Mouse (Mus musculus): Measurements from ENCODE around the gene Bmf. TPM values are rescaled to one million over a fixed set of nuclear protein-coding genes. Genes with fewer than 3 reads are reported as not detected.
A peak's percentile ranks its signal among the peaks of the same experiment; 100 is the strongest.

The Bmf gene
- polyA plus RNA-seq (2012; fragmentation: generic; extraction: Trizol): 4.8 TPM

DNA sequence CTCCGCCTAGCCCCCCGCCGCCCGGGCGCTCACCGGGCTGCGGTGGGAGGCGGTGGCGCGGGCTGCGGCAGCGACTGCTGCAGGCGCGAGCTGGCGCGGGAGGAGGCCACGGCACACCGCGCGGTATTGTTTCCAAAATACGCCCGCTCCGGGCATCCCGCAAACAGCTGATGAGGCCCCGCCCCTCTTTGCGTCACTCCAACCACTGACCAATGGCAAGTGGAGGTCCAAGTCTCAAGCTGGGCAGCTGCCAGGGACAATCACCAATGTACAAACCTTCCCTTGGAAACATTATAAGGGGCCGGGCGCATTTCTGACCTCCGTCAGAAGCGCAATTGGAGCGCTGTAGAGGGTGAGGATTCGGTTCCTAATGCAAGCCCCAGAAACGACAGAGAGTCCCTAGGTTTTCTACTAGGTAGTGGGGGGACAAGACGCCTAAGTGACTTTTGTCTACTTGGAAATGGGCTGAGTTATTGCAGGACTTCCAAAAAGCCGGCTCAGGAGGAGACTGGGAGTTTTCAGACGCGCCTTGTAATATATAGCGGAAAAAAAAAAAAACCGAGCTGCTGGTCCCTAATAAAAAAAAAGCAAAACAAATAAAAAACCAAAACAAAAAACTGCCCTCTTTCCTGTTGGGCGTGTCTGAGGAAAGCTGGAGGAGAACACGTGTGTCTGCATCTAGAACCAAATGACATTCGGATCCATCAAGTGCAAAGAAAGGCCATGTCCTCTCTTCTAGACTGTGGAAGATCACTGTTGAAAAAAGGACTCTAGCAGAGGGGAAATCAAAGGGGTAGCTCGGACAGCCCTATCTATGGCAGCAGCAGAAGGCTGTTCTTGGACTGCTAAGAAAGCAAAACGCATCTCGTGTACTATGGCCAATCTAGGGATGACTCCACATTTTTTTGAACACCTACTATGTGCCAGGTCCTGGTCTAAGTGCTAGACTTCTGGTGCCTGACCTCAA is at the start of gene Bmf:
TSS of gene Bmf (minus strand) at position 181 of the 967 bp plus-strand sequence.
- Histone ChIP-seq H3ac (ENCODE audit: control insufficient read depth, insufficient read length) (no peak within 1 kb of the TSS), H3K79me2 (ENCODE audit: control insufficient read depth, insufficient read depth) (no peaks in the 10 kb centered on the region), H3K4me2 (ENCODE audit: low read depth) (peak within 1 kb of the TSS; percentile 92), H3K27me3 (ENCODE audit: control insufficient read depth, insufficient read depth, insufficient read length) (no peaks in the 10 kb centered on the region), H3K4me3 (peak within 1 kb of the TSS; percentile 37), H3K36me3 (ENCODE audit: control insufficient read depth, insufficient read depth) (no peaks in the 10 kb centered on the region)
- TF ChIP-seq TCF12 (IDR thresholded peaks at IDR 0.05; ENCODE audit: insufficient read depth, poor library complexity, severe bottlenecking) (no peak), REST (IDR thresholded peaks at IDR 0.05; ENCODE audit: insufficient read depth, insufficient read length) (no peak), TCF3 (IDR thresholded peaks at IDR 0.05; ENCODE audit: insufficient read length, low read depth) (no peak), USF1 (IDR thresholded peaks at IDR 0.05; ENCODE audit: low read depth) (peak; percentile 2), MYOG (IDR thresholded peaks at IDR 0.05; ENCODE audit: control insufficient read depth in 1 of 3, insufficient read depth in 1 of 3, insufficient read length in 2 of 3, low read depth in 2 of 3) (peak in 2 of 3 experiments; percentile 74 to 89), MAX (IDR thresholded peaks at IDR 0.05; ENCODE audit: low read depth) (no peak), POLR2AphosphoS2 (IDR thresholded peaks at IDR 0.05; ENCODE audit: insufficient read length, low read depth) (peak; percentile 31), CEBPB (IDR thresholded peaks at IDR 0.05; ENCODE audit: insufficient read depth, poor library complexity, severe bottlenecking) (0 out of 2 replicates have a peak, but pooled peaks have one; percentile 3), POLR2A (IDR thresholded peaks at IDR 0.05; ENCODE audit: insufficient read length, low read depth) (peak; percentile 77), MYOD1 (IDR thresholded peaks at IDR 0.05; ENCODE audit: control insufficient read depth in 1 of 3, insufficient read length in 2 of 3, low read depth in 2 of 3) (peak in 2 of 3 experiments; percentile 64 to 78), E2F4 (IDR thresholded peaks at IDR 0.05; ENCODE audit: insufficient read depth) (no peak), SRF (IDR thresholded peaks at IDR 0.05; ENCODE audit: control insufficient read depth, insufficient read length, low read depth) (no peak)

DNA sequence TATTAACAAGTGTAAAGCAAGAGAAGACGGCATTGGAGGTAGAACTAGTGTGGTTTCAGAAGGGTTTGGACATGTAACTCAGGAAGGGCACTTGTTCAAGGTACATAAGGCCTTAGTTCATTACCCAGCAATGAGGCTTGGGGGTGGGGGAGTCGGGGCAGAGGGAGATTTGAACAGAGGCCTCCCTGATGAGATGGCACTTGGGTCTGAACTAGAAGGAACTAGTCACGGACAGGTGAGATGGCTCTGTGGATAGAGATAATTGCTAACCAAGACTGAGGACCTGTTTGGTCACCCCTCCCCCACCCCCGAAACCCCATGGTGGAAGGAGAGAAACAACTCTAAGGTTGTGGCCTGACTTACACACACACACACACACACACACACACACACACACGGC is 49.6 kb upstream of the Bmf start:
- Histone ChIP-seq H3K79me2 (ENCODE audit: control insufficient read depth, insufficient read depth) (peaks cover 50% of the 10 kb centered on the region), H3K4me3 (peak overlapping the region; percentile 56), H3K36me3 (ENCODE audit: control insufficient read depth, insufficient read depth) (peaks cover 4% of the 10 kb centered on the region), H3K4me2 (ENCODE audit: low read depth) (peak overlapping the region; percentile 60), H3K27me3 (ENCODE audit: control insufficient read depth, insufficient read depth, insufficient read length) (no peaks in the 10 kb centered on the region), H3ac (ENCODE audit: control insufficient read depth, insufficient read length) (no peak overlapping the region)
- TF ChIP-seq MYOG (IDR thresholded peaks at IDR 0.05; ENCODE audit: control insufficient read depth in 1 of 3, insufficient read depth in 1 of 3, insufficient read length in 2 of 3, low read depth in 2 of 3): no peak

- Histone ChIP-seq H3K27me3 (ENCODE audit: control insufficient read depth, insufficient read depth, insufficient read length) (no peaks in the 10 kb centered on the region), H3K79me2 (ENCODE audit: control insufficient read depth, insufficient read depth) (peaks cover 38% of the 10 kb centered on the region), H3K4me2 (ENCODE audit: low read depth) (peak within 1 kb of the TSS; percentile 60), H3ac (ENCODE audit: control insufficient read depth, insufficient read length) (no peak within 1 kb of the TSS), H3K4me3 (peak within 1 kb of the TSS; percentile 56), H3K36me3 (ENCODE audit: control insufficient read depth, insufficient read depth) (peaks cover 4% of the 10 kb centered on the region)
- TF ChIP-seq MYOD1 (IDR thresholded peaks at IDR 0.05; ENCODE audit: control insufficient read depth in 1 of 3, insufficient read length in 2 of 3, low read depth in 2 of 3) (no peak), MAX (IDR thresholded peaks at IDR 0.05; ENCODE audit: low read depth) (no peak), SRF (IDR thresholded peaks at IDR 0.05; ENCODE audit: control insufficient read depth, insufficient read length, low read depth) (no peak), POLR2A (IDR thresholded peaks at IDR 0.05; ENCODE audit: insufficient read length, low read depth) (no peak), E2F4 (IDR thresholded peaks at IDR 0.05; ENCODE audit: insufficient read depth) (peak; percentile 84), TCF12 (IDR thresholded peaks at IDR 0.05; ENCODE audit: insufficient read depth, poor library complexity, severe bottlenecking) (no peak), CEBPB (IDR thresholded peaks at IDR 0.05; ENCODE audit: insufficient read depth, poor library complexity, severe bottlenecking) (no peak), USF1 (IDR thresholded peaks at IDR 0.05; ENCODE audit: low read depth) (peak; percentile 51), REST (IDR thresholded peaks at IDR 0.05; ENCODE audit: insufficient read depth, insufficient read length) (no peak), TCF3 (IDR thresholded peaks at IDR 0.05; ENCODE audit: insufficient read length, low read depth) (no peak), POLR2AphosphoS2 (IDR thresholded peaks at IDR 0.05; ENCODE audit: insufficient read length, low read depth) (no peak), MYOG (IDR thresholded peaks at IDR 0.05; ENCODE audit: control insufficient read depth in 1 of 3, insufficient read depth in 1 of 3, insufficient read length in 2 of 3, low read depth in 2 of 3) (no peak)
Measured at GRCm38 (mm10) chr2:118597673-118598568, 48.4 kb upstream of the Bmf start, which contains the start of gene Bub1b. Bub1b (plus strand) TSS chr2:118598211.

GRCm38 (mm10) chr2:118591083-118591482 is 41.6 kb upstream of the Bmf start:
- Histone ChIP-seq H3K4me2 (ENCODE audit: low read depth) (no peak overlapping the region), H3K79me2 (ENCODE audit: control insufficient read depth, insufficient read depth) (no peaks in the 10 kb centered on the region), H3K36me3 (ENCODE audit: control insufficient read depth, insufficient read depth) (no peaks in the 10 kb centered on the region), H3ac (ENCODE audit: control insufficient read depth, insufficient read length) (no peak overlapping the region), H3K27me3 (ENCODE audit: control insufficient read depth, insufficient read depth, insufficient read length) (no peaks in the 10 kb centered on the region), H3K4me3 (no peak overlapping the region)
- TF ChIP-seq POLR2A (IDR thresholded peaks at IDR 0.05; ENCODE audit: insufficient read length, low read depth): no peak
- no peak for TF ChIP-seq MYOG (IDR thresholded peaks at IDR 0.05; ENCODE audit: control insufficient read depth in 1 of 3, insufficient read depth in 1 of 3, insufficient read length in 2 of 3, low read depth in 2 of 3)
- no peak for TF ChIP-seq SRF (IDR thresholded peaks at IDR 0.05; ENCODE audit: control insufficient read depth, insufficient read length, low read depth)
- TF ChIP-seq POLR2AphosphoS2 (IDR thresholded peaks at IDR 0.05; ENCODE audit: insufficient read length, low read depth): no peak
- TF ChIP-seq TCF3 (IDR thresholded peaks at IDR 0.05; ENCODE audit: insufficient read length, low read depth): no peak
- TF ChIP-seq MYOD1 (IDR thresholded peaks at IDR 0.05; ENCODE audit: control insufficient read depth in 1 of 3, insufficient read length in 2 of 3, low read depth in 2 of 3): no peak
- TF ChIP-seq MAX (IDR thresholded peaks at IDR 0.05; ENCODE audit: low read depth): no peak
